Mouse (Mus musculus): ENCODE data around the gene Cd44.
A peak's percentile ranks its signal among the peaks of the same experiment; 100 is the strongest.

The Cd44 gene

DNA sequence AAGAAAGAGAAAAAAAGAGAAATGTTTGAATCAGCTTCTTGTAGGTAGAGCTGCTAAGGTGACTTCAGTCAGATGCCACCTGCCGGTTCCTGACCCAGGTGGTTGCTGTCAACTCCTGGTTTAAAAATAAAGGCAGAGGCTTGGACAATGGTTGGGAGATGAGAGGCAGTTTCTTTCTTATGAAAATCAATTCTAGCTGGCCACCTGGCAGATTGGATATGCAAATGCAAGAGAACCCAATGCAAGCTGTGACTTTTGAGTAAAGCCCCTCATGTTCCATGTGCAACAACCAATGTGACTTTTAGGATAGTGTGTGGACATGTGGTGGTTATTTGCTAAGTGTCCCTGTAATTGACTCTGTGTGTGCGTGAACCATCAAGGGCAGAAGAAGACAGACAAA is 33.0 kb downstream of the Cd44 start:
- DNase-seq = no peak

DNA sequence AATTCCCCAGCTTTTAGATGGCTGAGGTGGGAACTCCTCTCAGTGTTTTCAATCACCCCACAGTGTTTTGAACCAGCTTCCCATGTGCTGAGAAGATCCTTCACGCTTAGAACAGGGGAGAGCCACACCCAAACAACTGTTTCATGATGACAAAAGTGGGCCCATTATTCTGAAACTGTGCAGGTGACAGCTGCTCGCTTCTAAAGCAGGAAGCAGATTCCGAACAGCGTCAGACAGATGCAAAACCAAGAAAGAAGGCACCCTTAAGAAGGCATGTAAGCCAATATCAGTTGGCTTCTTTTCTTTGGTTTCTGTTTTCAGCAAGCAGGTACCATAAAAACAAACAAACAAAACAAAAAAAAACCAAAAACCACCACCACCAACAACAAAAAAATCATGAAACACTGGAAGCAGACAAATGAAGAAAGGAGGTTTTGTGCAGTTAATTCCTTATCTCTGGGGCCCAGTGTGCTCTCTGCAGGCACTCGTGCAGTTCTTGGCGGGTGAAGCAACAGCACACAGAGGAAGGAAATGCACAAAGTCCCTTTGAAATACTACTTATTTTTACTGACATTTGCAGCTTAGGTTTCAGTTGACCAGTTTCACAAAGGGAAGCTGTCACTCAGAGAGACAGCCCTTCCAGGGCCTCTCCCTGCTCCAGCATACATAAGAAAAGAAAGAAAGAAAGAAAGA is 33.9 kb downstream of the Cd44 start:
- no peak for DNase-seq

DNA sequence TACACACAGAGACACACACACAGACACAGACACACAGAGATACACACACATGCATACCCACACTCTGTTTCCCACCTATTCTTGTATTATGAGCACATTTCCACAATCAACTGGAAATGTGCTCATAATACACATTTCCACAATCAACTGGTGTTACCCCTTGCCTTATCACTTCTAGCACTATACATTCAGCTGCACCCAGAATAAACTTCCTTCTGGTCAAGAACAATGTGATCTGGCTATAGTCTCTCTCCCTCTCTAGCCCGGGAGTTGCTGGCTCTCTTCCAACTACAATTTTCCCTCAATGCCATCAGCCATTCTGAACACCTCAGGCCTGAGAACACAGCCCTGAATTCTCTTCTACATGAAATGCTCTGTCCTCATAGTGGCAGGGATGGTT is 34.9 kb downstream of the Cd44 start:
- peak in 1 of 2 experiments; percentile 46 for DNase-seq

DNA sequence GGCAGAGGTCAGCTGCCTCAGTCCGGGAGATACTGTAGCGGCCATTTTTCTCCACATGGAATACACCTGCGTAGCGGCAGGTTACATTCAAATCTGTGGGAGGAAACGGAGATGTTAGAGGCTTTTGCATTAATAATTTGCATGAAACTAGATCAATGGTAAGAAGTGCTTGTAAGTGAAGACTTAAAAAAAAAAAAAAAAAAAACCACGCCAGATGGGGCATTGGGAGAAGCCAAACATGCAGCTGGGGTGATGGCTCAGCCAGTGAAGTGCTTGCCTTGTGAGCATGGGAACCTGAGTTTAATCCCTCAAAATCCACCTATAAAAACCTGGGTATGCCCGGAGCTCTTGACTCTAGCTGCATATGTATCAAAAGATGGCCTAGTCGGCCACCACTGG is 36.1 kb downstream of the Cd44 start:
- DNase-seq = no peak

DNA sequence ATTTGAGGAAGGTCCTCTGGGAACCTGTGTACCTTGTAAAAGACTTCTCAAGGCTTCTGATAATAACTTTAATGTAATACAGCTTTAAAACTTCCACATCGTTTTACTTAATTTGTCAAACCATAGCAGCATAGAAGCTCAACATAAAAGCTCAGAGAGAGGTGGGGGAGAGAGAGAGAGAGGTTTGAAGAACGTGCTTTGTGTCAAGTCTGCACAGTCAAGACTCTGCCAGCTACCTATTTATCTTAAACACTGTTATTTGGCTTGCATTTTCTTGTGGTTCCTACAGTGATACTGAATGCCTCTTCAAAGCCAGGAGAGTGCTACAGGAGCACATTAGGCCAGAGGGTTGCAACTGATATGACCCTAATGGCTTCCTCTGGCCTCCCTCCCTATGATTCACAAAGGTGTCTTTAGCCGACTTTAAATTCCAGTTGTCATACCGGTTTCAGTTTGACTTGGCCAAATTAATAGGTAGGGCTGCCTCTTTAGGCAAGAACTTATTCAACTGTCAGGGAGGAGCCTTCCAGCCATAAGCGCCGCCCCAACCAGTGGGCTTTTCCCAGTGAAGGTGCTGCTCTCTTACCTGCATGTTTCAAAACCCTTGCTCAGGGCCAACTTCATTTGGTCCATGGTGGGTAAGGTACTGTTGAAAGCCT is 36.6 kb downstream of the Cd44 start:
- DNase-seq = no peak

DNA sequence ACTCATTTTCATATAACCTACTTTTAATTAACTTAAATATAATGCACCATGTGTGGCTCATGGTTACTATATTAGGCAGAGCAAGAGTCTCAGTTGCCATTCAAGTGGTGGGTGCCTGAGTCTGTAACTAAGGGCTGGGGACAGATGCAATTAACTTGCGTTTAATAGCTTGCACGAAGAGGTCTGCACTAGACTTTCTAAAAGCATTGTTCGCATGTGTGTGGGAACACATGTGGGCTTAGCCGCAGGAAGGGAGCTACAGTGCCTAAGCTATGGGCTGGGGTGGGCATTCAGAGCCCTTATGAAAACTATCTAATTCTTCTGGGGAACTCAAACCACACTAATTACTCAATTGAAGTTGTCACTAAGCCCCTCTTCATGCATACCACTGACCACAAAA is 37.4 kb downstream of the Cd44 start:
- DNase-seq = no peak

DNA sequence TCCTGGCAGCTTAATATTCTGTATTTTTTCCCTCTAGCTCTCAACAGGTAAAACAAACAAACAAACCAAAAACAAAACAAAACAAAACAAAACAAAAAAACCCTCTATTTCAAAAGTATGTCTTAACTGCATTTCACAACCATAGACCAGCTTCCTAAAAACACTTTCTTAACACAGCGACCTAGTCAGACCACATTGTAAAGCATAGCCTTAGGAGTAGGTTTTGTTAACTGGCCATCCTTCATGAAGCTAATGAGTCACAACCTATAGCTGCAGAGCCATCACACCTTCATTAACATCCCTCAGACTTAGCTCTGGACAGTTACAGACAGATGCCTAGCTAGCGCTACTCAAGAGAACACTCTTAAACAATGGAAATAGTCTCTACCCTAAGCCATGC is 37.9 kb downstream of the Cd44 start:
- DNase-seq = no peak

DNA sequence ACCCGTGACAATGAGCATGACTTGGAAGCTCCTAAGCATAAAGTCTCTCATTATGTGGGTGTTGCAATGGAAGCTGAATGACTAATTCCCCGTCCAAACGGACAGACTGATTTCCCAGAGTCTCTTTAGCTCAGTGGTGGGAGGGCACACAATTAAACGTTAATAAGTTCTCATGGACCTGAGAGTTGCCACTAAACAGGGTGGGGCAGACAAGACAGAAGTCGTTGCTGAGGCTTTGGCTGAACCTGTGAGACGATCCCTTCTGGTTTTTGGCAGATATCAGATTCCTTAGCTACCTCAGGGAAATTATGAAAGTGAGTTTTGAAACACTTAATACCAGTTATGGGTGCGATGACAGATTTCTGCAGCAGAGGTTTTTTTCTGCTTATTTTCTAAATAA is 38.8 kb downstream of the Cd44 start:
- DNase-seq = no peak

DNA sequence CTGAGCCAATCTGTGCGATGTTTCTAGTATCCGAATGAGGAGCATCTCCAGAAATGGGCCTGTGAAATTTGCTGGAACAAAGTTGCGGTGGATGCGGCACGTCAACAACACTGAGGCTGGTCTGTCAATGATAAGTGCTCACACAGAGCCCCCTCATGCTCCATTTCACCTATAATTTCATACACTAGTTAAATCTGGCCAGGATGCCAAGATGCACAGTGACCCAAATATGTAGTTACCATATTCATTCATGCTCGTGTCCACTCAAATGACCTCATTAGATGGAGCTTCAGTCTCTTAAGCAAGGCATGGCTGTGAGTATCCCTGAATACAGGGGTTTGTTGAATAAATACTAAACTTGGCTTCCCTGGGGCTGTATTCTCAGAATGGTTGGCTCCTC is 43.2 kb downstream of the Cd44 start:
- DNase-seq = no peak

DNA sequence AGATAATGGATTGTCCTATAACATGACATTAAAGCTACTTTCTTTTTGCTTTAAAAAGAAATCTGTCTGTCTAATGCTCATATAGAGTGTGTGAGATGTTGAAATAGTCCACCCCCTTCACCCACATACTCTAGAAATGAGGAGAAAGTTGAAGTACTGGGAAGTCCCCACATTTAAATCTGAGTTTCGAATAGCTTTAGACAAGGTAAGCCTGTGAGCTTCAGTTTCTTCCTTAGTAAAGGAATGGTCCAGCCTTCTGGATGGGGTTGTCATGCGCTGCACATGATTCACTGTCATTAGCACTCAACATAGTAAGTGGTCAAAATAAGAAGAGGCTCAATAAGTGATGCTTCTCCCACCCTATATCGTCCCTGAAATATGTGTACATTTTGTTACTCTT is 48.2 kb downstream of the Cd44 start:
- no peak for DNase-seq

DNA sequence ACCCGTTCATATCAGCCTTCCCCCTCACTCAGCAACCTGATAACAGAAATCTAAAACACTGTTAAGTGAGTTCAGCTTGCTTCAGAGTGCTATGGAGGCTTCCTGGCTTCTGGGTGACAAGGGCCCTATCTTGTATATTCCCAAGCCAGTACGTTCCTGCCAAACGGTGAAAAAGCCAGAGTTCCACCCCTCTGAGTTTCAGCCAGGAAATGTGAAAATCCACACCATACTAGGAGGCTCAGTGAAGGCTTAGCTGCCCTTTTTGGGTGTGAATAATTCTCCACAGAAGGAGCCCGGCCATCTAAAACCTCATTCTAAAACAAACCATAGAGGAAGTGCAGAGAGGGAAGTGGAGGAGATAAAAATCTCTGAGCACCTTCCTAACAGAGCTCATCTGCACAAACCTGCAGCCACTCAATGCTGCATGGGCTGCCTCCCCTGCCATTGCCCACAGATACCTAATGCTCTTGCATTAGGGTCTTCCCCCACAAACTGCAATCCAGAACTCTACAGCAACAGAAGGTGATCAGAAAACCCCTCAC is 49.5 kb downstream of the Cd44 start:
- no peak for DNase-seq

DNA sequence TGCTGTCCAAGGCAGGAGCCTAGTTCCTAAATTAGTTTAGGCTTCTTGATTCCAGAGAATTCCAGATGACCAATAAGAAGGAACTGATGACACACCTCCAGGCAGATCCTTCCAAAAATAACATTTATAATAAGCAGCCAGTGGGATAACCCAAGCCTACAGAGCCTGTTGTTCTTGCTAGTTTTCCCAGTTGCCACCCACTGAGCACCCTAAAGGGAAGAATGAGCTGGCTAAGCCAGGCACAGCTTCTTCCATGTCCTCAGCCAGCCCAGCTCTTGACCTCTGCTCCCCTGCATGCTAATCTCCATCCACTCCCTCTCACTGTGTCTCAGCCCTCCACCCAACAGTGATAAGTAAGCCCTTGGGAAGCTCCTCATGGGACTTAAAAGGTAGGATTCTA is 51.4 kb downstream of the Cd44 start:
- no peak for DNase-seq

DNA sequence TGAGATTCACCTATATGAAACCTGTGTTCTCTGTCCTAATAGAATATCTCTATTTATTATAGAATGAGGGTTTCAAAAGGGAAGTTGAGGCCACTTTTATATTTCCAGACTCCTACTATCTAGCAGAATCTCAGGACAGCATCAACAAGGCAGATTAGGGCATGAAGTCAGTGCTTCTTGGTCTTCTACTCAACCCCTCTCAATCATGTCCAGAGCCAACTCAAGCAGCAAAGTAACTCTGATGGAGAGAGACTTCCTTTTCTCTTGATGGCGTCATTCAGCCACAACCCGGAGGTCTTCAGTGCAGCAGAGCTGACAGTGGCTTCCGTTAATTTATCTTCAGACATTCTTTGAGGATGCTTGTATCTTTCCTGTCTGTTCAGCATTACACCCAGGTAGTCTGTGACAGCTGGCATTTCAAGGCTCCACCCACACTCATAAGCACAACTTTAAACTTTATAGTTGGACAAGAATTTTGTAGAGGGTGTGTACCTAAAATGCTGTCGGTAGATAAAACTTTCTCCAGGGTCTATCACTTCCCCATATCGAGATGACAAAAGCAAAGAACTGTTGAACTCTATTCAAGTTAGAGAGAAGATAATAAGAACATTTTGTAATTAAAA is 52.5 kb downstream of the Cd44 start:
- DNase-seq = no peak

DNA sequence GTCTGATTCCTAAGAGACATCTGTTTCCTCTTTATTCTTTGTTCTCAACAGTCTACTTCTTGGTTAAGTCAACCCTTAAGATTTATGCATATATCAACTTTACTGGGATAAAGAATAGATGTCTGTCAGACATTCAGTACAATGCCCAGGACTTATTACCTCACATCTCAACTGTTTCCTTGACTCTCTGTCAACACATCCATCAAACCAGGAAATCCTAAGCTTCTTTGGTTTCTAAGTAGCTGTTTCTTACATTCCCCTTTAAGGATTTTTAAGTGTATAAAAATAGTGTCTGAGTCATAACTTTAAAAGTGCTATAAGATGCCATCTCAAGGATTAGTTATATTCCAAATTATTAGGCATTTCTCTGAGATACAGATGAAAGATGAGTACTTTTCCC is 60.2 kb downstream of the Cd44 start:
- DNase-seq = no peak

DNA sequence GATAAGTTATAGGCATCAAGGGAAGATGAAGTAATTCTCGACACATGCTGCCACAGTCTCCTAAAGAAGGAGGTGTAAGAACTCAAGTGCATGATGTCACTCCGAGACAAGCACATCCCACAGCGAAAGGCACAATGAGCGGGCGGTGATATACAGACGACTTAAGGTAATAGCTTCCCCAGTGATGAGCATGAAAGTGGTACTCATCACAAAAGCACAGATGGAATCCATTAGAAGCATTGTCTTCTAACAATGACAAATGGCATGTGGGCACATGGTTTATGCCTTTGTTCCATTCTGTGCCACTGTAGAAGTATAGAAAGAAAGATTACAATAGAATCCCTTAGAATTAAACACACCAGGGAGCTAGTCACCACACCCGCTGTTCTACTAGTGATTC is 63.3 kb downstream of the Cd44 start:
- no peak for DNase-seq

DNA sequence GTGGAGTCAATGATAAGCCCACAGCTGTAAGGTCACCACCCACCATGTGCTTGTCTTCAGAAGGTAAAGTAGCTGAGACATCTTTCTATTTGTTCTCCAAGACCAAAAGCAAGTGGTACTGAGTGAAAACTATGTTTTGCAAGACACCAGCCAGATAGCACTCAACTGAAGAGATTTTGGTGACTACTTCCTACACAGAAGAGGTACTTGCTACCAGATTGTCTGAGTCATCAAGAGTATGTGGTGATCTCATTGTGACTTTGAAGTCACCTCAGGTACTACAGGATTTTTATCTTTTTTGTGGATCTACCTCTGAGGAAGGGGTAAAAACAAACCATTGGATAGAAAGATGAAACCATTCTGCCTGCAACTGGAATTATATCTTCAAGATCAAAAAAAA is 69.9 kb downstream of the Cd44 start:
- DNase-seq = peak in 1 of 2 experiments; percentile 2

DNA sequence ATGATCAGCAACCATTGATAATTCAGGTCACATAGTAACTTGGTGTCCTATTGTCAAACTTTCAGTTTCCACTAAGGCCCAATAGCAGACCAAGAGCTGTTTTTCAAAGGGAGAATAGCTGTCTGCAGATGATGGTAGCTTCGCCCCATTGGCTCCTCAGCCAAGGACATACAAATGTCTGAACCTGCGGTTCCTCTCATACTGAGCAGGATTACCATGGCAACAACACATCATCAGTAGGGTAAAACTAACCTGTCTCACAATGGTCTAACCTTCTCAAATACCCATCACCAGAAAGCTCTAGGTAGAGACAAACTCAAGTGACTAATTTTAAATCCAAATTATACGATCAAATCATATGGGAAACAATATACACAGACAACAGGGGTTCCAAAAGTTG is 72.3 kb downstream of the Cd44 start:
- peak in 1 of 2 experiments; percentile 75 for DNase-seq

DNA sequence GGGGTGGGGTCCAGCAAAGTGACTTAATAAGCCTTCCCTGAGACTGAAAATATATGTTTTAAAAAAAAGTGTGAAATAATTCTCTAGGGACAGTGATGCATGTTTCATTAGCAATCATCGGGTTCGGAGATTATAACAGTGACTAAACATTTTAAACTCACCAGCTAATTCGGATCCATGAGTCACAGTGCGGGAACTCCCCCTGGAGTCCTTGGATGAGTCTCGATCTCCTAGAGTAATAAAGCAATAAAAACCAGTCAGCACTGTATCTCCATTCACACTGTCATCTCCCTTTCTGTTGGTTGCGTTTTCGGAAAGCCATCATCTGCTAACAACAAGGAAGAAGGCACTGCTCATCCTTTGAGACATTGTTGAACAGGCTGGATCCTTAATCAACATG is 73.1 kb downstream of the Cd44 start:
- DNase-seq = no peak

DNA sequence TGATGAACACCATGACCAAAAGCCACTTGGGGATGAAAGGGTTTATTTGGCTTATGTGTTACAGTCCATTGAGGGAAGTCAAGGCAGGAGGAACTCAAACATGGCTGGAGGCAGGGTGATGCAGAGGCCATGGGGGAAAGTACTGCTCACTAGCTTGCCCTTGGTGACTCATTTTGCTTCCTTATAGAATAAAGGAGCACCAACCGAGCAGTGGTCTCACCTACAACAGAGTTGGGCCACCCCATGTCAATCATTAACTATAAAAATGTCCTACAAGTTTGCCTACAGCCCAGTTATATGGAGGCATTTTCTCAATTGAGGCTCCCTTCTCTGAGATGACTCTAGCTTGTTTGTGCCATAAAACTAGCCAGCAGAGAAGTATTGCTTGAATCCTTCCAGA is 73.6 kb downstream of the Cd44 start:
- DNase-seq = peak in 1 of 2 experiments; percentile 1

DNA sequence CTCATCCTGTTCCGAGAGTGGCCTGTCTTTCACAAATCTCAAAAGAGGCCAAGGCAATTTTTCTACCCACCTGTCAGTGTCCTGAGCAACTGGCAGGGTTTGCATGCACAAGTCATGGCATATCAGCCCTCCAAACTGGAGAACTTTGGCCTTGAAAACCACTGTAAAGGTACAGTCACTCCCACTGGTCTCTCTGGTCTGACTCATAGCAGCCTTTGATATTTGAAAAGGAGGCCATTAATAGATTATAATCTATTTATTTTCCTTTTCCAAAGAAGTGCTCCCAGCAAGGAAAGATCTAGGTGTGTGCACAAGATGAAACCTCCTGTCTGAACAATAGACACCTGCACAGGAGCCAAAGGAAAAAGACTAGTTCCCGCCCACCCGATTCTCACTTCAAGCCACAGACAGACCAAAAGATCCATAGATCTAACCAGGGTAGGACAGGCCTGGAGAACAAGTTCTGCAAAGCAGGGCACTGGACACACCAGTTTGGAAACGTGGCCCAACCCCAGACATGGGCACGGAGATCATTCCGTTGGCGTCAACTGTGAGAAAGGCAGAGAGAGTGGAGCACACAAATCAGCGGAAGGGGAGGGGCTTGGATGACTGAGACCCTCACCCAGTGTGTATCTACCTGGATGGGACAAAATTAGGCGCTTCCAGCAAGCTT is 75.4 kb downstream of the Cd44 start:
- no peak for DNase-seq

DNA sequence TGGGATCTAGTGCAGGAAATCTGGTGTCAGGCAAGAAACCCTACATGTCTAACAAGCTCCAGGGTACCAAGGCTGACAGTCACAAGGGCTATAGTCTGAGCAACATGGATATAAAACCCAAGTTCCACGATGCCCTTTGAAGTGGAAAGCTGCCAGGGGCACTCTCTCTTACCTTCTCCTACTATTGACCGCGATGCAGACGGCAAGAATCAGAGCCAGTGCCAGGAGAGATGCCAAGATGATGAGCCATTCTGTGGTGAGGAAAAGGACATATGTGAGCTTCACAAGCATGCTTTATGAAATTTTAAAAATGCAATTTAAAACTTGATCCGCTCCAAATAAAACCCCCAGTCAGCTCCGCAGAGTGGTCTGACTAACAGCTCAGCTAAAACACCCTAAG is 79.4 kb downstream of the Cd44 start:
- DNase-seq = peak in 1 of 2 experiments; percentile 3

DNA sequence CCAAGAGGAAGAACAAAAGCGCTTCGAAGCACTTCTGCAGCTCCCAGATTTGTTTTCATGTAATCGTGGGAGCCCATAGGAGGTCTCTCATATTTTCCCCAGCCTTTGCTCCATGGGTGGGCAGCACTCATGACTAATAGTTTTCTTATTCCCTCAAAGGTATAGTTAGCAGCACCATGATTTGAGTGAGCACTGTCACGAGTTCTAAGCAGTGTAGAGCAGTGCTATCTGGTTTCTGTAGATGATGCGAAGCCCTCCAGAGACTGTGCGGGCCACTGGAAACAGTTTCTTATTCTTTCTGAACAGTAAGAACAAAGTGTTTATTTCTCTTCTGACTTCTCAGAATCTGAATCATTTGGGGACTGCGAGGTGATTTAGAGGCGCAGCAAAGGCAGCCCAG is 80.7 kb downstream of the Cd44 start:
- DNase-seq = peak in 1 of 2 experiments; percentile 2

DNA sequence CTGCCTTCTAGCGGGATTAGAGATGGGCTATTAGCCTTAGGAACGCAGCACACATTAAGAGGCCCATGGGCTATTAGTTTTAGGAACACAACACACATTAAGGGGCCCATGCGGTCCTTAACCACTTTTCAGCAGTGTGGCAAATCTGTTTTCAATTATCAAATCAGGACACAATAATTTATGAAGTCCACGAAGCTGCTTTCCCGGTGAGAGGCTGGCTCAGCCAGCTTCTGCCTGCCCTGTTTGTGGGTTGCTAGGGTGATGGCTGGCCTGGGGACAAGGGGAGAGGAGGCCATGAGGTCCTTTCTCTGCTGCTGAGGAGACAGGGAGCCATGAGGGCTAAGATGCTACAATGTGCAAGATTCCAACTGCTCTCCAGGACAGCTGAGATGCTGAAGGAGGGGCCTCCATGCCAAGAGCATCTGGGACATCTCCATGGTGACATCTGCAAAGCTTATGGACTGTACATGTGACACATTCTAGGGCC is 81.2 kb downstream of the Cd44 start:
- peak; percentile 37 to 71 for DNase-seq
